Mouse (Mus musculus): Measurements from ENCODE around the gene 9330159F19Rik.

9330159F19Rik gene

DNA sequence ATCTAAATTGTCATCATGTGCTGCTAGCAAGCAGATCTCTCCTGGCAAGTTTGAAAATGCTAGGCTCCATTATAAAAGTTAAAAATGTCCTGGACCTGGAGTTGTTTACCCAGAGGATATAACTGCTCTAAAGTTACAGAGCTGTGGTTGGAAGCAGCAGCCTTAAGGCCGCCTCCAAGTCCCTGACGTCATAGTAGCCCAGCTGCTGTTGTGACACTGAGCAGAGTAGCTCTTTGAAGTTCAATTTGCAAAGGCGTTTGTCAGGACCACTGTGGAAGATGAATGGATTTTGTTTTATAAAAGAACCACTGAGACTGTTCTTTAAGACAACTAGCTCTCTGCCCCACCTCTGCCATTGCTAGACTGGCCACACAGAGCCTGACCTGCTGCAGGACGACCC is at the start of gene 9330159F19Rik:
9330159F19Rik (plus strand) TSS at position 154 of the 400 bp plus-strand sequence.
- DNase-seq (ENCODE audit: extremely low spot score, low spot score), result peak; percentile 45

DNA sequence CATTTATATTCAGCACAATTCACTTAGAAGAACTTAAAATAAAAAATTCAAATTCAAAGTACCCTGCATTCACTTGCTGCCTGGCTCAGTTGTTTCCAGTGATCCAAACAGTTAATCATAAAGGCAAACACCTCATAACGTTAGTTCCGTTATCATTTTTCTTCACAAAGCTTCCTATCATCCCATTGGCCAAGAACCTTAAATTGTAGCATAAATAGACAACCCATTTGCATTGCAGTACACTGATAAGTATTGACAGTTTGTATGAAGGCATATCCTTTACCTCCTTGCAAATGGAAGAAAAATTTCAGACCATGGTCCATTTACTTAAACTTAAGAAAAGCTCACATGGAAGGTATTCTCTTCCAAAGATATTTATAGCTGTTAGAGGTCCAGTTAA is 49.7 kb upstream of the 9330159F19Rik start:
- DNase-seq (ENCODE audit: extremely low spot score, low spot score), result no peak

- no peak for DNase-seq (ENCODE audit: extremely low spot score, low spot score)
Measured at GRCm38 (mm10) chr10:29173778-29174177, 37.6 kb upstream of the 9330159F19Rik start.

DNA sequence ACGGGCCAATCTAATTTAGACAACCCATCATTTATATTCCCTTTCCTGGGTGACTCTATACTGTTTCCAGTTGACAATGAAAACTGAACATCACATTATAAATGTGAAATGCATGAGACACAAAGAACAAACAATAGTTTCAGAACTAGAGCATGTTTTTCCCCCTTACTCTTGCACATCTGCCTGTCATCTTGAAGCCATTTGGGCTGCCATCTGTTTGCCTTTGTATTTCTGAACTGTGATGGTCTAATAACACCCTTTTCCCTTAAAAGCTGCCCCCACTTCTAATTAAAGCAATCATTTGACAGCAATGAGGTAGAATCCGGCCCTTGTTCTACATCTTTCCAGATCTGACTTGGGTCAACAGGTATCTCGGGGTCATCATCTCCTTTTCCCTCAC is 35.8 kb upstream of the 9330159F19Rik start:
- no peak for DNase-seq (ENCODE audit: extremely low spot score, low spot score)

DNA sequence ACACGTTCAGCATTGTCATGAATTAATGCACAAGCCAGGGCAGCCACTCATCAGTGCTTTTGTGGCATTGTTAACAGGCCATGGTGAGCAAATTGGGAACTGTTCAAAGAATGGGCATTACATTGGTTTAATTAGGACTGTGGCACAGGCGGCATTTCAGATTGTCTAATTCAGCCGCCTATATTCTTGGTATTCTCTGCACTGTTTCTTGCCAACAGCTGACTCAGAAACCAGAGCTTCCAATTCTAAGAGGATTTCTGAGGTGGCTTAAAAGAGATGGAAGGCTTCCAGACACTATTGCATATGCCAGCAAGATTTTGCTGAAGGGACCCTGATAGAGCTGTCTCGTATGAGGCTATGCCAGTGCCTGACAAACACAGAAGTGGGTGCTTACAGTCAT is 34.5 kb upstream of the 9330159F19Rik start:
- DNase-seq (ENCODE audit: extremely low spot score, low spot score), result no peak

DNA sequence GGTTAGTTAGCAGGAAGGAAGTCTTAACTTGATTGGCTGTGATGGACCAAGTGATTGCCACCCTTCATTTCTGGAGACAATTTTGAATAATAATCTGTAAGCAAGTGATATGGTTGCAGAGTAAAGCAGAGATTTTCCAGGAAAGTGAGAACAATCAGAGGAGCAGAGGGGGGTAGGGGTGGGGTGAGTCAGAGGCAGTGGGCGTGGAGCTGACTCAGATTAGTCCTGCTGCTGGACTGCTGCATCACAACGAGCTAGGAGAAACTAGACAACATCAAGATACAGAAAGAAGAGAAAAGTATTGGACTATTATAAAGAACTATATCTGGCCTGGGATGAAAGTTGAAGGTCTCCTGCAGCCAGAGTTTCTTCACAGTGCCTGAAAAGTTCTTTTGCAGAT is 33.4 kb upstream of the 9330159F19Rik start:
- DNase-seq (ENCODE audit: extremely low spot score, low spot score), result no peak

DNA sequence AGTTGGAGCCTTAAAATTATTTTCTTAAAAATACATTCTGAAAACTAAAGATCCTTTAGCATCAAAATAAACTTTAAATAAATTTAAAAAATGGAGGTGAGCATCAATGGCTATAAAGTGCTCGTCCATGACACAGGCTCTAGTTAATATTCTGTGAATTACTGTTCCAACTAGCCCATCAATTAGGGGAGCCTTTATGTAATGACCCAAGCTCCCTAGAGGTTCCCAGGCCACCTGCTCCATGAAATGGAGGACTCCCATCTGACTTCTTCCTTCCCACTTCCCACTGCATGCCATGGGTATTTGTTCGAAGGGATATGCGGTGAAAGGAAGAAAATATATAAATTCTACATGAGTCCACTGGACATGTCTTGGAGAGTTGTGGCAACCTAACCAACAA is 31.2 kb upstream of the 9330159F19Rik start:
- no peak for DNase-seq (ENCODE audit: extremely low spot score, low spot score)

- no peak for DNase-seq (ENCODE audit: extremely low spot score, low spot score)
Measured at GRCm38 (mm10) chr10:29181046-29181445, 30.4 kb upstream of the 9330159F19Rik start.

- DNase-seq (ENCODE audit: extremely low spot score, low spot score), result no peak
Measured at GRCm38 (mm10) chr10:29193769-29194168, 17.6 kb upstream of the 9330159F19Rik start.

GRCm38 (mm10) chr10:29196811-29197210 is 14.6 kb upstream of the 9330159F19Rik start:
- no peak for DNase-seq (ENCODE audit: extremely low spot score, low spot score)

- no peak for DNase-seq (ENCODE audit: extremely low spot score, low spot score)
Measured at GRCm38 (mm10) chr10:29198642-29199041, 12.8 kb upstream of the 9330159F19Rik start, which contains the start of gene Gm49353. Gene Gm49353 (plus strand): TSS chr10:29198954.

- no peak for DNase-seq (ENCODE audit: extremely low spot score, low spot score)
Measured at GRCm38 (mm10) chr10:29199835-29200234, 11.6 kb upstream of the 9330159F19Rik start.

GRCm38 (mm10) chr10:29200609-29201008 is 10.8 kb upstream of the 9330159F19Rik start:
- DNase-seq (ENCODE audit: extremely low spot score, low spot score), result no peak

DNA sequence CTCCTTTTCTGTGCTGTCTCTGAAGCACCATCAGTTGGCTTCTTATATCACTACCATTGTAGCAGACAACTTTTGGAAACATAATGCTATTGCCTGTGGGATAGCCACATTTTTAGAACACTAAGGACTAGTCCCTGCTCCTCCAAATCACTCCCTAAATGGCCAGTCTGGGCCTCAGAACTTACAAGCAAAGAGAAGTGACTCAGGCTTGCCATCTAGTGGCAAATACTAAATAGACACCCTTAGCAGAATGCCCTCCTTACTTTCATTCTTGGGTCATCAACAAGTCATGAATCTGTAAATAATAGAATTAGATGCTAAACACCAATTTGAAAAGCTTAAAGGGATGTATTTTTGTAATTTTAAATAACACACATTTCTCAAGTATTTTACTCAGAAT is 4.7 kb upstream of the 9330159F19Rik start:
- DNase-seq (ENCODE audit: extremely low spot score, low spot score), result no peak

GRCm38 (mm10) chr10:29208735-29209134 is 2.7 kb upstream of the 9330159F19Rik start:
- no peak for DNase-seq (ENCODE audit: extremely low spot score, low spot score)

DNA sequence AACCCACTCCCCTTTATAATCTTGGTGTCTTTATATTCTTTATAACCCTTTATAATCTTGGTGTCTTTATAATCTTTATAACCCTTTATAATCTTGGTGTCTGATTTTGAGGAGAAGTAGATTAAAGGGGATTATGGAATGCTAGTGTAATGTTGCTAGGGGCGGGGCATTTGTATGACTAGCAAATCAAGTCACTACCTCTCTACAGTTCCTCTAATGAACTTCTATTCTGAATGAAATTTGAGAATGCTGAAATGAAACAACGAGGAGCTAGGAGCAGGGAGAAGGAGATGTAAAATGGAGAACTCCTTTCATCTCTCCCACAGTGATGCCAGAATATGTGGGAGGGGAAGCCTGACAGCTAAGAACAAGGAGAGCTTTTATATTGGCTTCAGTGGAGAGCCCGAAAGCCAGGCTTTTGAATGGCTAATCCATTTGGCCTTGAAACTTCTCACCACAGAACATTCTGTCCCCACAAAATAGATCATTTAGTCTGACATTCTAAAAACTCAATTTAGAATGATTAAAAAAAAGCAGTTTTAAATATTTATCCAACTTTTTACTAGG is 2.2 kb downstream of the 9330159F19Rik start:
- no peak for DNase-seq (ENCODE audit: extremely low spot score, low spot score)

DNA sequence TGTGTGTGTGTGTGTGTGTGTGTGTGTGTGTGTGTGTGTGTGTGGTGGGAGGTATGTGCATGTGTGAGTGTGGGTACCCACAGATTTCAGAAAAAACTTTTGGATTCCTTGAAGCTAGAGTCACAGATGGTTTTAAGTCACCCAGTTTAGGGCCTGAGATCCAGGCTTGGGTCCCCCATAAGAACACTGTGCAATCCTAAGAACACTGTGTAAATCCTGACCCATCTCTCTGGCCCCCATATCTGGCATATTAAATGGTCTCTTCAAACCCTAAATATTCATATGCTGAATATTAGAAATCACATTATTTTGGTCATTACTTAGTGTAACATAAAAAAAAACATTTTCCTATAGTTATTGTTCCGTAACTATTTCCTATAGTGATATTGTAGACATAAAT is 5.6 kb downstream of the 9330159F19Rik start:
- DNase-seq (ENCODE audit: extremely low spot score, low spot score), result no peak

GRCm38 (mm10) chr10:29217451-29217850 is 6.0 kb downstream of the 9330159F19Rik start:
- DNase-seq (ENCODE audit: extremely low spot score, low spot score), result no peak

DNA sequence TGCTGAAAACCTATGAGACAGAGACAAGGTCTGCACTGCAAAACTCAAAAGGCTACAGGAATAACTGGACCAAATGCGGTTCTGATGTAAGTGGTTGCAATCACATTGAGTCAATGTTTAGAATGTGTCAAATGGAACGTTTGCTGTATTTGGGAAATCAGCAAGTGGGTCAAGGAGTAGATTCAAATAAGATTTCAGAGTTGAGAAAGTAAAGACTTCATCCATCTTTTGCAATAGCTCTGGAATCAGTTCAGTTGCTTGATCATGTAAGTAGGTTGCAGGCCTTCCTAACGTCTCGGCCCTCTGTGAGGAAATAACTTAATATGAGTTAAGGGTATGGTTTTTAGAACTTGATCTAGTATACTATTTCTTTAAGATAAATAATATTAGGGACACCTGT is 13.9 kb downstream of the 9330159F19Rik start:
- DNase-seq (ENCODE audit: extremely low spot score, low spot score), result no peak

DNA sequence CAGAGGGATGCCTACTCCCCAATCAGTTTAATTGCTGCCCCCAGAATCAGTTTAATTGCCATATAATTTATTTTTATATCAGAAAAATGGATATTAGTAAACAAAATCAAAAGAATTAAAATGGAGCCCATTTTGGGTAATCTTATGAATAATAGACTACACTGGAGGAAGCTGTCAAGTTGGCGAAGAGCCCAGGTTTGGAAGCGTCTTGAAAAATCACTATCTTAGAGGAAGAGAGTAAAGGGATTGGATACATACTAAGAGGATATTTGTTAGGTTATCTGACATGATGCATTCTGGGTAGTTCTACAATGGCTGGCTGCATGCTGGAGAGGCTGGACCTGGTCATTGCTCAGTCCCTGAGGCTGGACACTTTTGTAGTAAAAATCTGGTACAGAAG is 19.8 kb downstream of the 9330159F19Rik start:
- no peak for DNase-seq (ENCODE audit: extremely low spot score, low spot score)

Data from neural tube, embryonic 10.5 days (tissue).